Mouse (Mus musculus) thymus, adult 2 months (tissue): ENCODE measurements around the gene Psors1c2. TPM values are rescaled to one million over a fixed set of nuclear protein-coding genes. Genes with fewer than 3 reads are reported as not detected.
A peak's percentile ranks its signal among the peaks of the same experiment; 100 is the strongest.

Source experiments
- DNase-seq: peaks from one replicate; pipeline ENCODE4 v3.0.0; 2021
- H3K27ac ChIP-seq: fragments of 200-500 bp; 2 replicates; pipeline ENCODE4 v1.5.1; 2012; ENCODE audit warnings: low read length, control low read depth; ENCODE audit not compliant: control insufficient read depth, insufficient read depth
- H3K27me3 ChIP-seq: fragments of 200-500 bp; 2 replicates; pipeline ENCODE4 v1.6.1; 2012; ENCODE audit warnings: mild to moderate bottlenecking, low read length, moderate library complexity, mixed read lengths; ENCODE audit not compliant: control insufficient read depth, insufficient read depth
- H3K36me3 ChIP-seq: fragments of 200-500 bp; 2 replicates; pipeline ENCODE4 v1.6.1; 2012; ENCODE audit warnings: mild to moderate bottlenecking, low read length, moderate library complexity; ENCODE audit not compliant: control insufficient read depth, insufficient read depth
- H3K4me1 ChIP-seq: fragments of 200-500 bp; replicated peaks from 2 replicates; pipeline ENCODE4 v1.6.1; 2012; ENCODE audit warnings: low read length; ENCODE audit not compliant: control insufficient read depth, insufficient read depth
- H3K4me3 ChIP-seq: fragments of 200-500 bp; 2 replicates; pipeline ENCODE4 v1.5.1; 2012; ENCODE audit warnings: mild to moderate bottlenecking, low read length, control low read depth, moderate library complexity; ENCODE audit not compliant: control insufficient read depth, insufficient read depth
- CTCF ChIP-seq: fragments of 200-500 bp; IDR thresholded peaks from 2 replicates; pipeline ENCODE4 v1.5.1; 2012; ENCODE audit warnings: mild to moderate bottlenecking, control low read depth, low read length, moderate library complexity, borderline replicate concordance; ENCODE audit not compliant: control insufficient read depth, poor library complexity, insufficient read depth; ENCODE audit errors: extremely low read depth
- POLR2A ChIP-seq: fragments of 200-500 bp; IDR thresholded peaks from 2 replicates; pipeline ENCODE4 v1.6.1; 2012; ENCODE audit warnings: mild to moderate bottlenecking, low read length, control low read depth, moderate library complexity; ENCODE audit not compliant: control insufficient read depth, poor library complexity, insufficient read depth; ENCODE audit errors: extremely low read depth
- WGBS: fragments of 180-500 bp; shearing (Covaris S2); methylation state at CpG from one replicate; pipeline ENCODE4 v1.1.7; 2018; 5-methylcytosine and 5-hydroxymethylcytosine counted together
- polyA plus RNA-seq: library from polyadenylated mRNA; depleted of rRNA; stranded (reverse); fragments of >200 nt; gene quantifications from 2 replicates; pipeline ENCODE4 v1.2.3, GENCODE M21; 2012

Psors1c2 gene
- polyA plus RNA-seq, 1 experiment: 11.2 TPM

GRCm38 (mm10) chr17:35544001-35544400 is 11.0 kb downstream of the Psors1c2 start:
- H3K4me3 ChIP-seq: no peak overlapping the region
- WGBS: 63% methylated on average over 6 of the region's 6 CpGs
- no peak overlapping the region for H3K27ac ChIP-seq

GRCm38 (mm10) chr17:35544680-35545079 is 11.7 kb downstream of the Psors1c2 start:
- no peaks in the 10 kb centered on the region for H3K27me3 ChIP-seq
- 0 out of 2 replicates have a peak, but pooled peaks cover 2% of the 10 kb centered on the region for H3K4me1 ChIP-seq
- peak; percentile 43 for DNase-seq
- peak; percentile 87 for TF ChIP-seq CTCF
- no peak for TF ChIP-seq POLR2A
- WGBS: 44% methylated on average over 6 of the region's 6 CpGs
- H3K27ac ChIP-seq: no peak overlapping the region
- no peaks in the 10 kb centered on the region for H3K36me3 ChIP-seq
- no peak overlapping the region for H3K4me3 ChIP-seq

More at GRCm38 (mm10) chr17:35544001-35544400, 11.0 kb downstream of the Psors1c2 start:
- 0 out of 2 replicates have a peak, but pooled peaks cover 2% of the 10 kb centered on the region for H3K4me1 ChIP-seq
- DNase-seq: no peak
- no peaks in the 10 kb centered on the region for H3K27me3 ChIP-seq
- no peak for TF ChIP-seq POLR2A
- TF ChIP-seq CTCF: no peak
- no peaks in the 10 kb centered on the region for H3K36me3 ChIP-seq

- Histone ChIP-seq H3K27me3 (no peaks in the 10 kb centered on the region), H3K27ac (no peak overlapping the region), H3K4me3 (no peak overlapping the region), H3K4me1 (0 out of 2 replicates have a peak, but pooled peaks cover 2% of the 10 kb centered on the region), H3K36me3 (no peaks in the 10 kb centered on the region)
- no peak for DNase-seq
- TF ChIP-seq POLR2A: no peak
- no peak for TF ChIP-seq CTCF
- 85% methylated on average over 2 of the region's 2 CpGs for WGBS
Measured at GRCm38 (mm10) chr17:35547465-35547864, 14.5 kb downstream of the Psors1c2 start.

GRCm38 (mm10) chr17:35548636-35549035 is 15.6 kb downstream of the Psors1c2 start:
- TF ChIP-seq CTCF (no peak), POLR2A (no peak)
- no peaks in the 10 kb centered on the region for H3K36me3 ChIP-seq
- 37% methylated on average over 5 of the region's 5 CpGs for WGBS
- no peaks in the 10 kb centered on the region for H3K27me3 ChIP-seq
- 0 out of 2 replicates have a peak, but pooled peaks cover 2% of the 10 kb centered on the region for H3K4me1 ChIP-seq
- DNase-seq: no peak
- H3K4me3 ChIP-seq: no peak overlapping the region
- H3K27ac ChIP-seq: no peak overlapping the region

- WGBS: 69% methylated on average over 15 of the region's 15 CpGs
- no peak overlapping the region for H3K27ac ChIP-seq
- H3K4me1 ChIP-seq: no peaks in the 10 kb centered on the region
Measured at GRCm38 (mm10) chr17:35549437-35550142, 16.6 kb downstream of the Psors1c2 start.

GRCm38 (mm10) chr17:35550143-35550494 is 17.1 kb downstream of the Psors1c2 start:
- 98% methylated on average over 4 of the region's 4 CpGs for WGBS

More at GRCm38 (mm10) chr17:35549437-35550142, 16.6 kb downstream of the Psors1c2 start:
- Histone ChIP-seq H3K4me3 (no peak overlapping the region), H3K27me3 (no peaks in the 10 kb centered on the region), H3K36me3 (no peaks in the 10 kb centered on the region)
- TF ChIP-seq POLR2A: no peak
- no peak for TF ChIP-seq CTCF
- DNase-seq: no peak

More at GRCm38 (mm10) chr17:35550143-35550494, 17.1 kb downstream of the Psors1c2 start:
- no peak for DNase-seq
- TF ChIP-seq CTCF: no peak
- no peak for TF ChIP-seq POLR2A
- no peaks in the 10 kb centered on the region for H3K4me1 ChIP-seq
- no peak overlapping the region for H3K4me3 ChIP-seq
- no peak overlapping the region for H3K27ac ChIP-seq
- no peaks in the 10 kb centered on the region for H3K36me3 ChIP-seq
- H3K27me3 ChIP-seq: no peaks in the 10 kb centered on the region
